Mouse (Mus musculus) stomach, embryonic 14.5 days (tissue): ENCODE measurements at regions not wholly inside any gene's neighbourhood (a gene's known extent, or its start where the extent isn't known, plus 50 kb on each side); places are given as distances from the start of the nearest gene placed in this dataset.
"Not testable (repeated sequence)": the region's sequence is repeated elsewhere in the genome, so short reads cannot be mapped to it uniquely, and the experiment has no call there.

Source experiments
- ATAC-seq: fragments of 200-750 bp; cut with Nextera tagmentation; 2 replicates; pipeline ENCODE4 v1.8.0; 2017; ENCODE audit warnings: low read depth, moderate TSS enrichment; ENCODE audit not compliant: insufficient number of reproducible peaks, insufficient read depth, low FRiP score
- H3K27ac ChIP-seq: fragments of 300-500 bp; sonication (generic); 2 replicates; pipeline ENCODE4 v1.5.1; 2014; ENCODE audit warnings: mild to moderate bottlenecking, low read length, moderate library complexity, mixed read lengths
- H3K27me3 ChIP-seq: fragments of 300-500 bp; sonication (generic); 2 replicates; pipeline ENCODE4 v1.6.1; 2014; ENCODE audit warnings: low read length, control low read depth, mixed read lengths; ENCODE audit not compliant: control insufficient read depth, insufficient read depth
- H3K36me3 ChIP-seq: fragments of 300-500 bp; sonication (generic); 2 replicates; pipeline ENCODE4 v1.6.1; 2014; ENCODE audit warnings: mild to moderate bottlenecking, control low read depth, low read length, moderate library complexity, mixed read lengths; ENCODE audit not compliant: control insufficient read depth, insufficient read depth
- H3K4me1 ChIP-seq: fragments of 300-500 bp; sonication (generic); 2 replicates; pipeline ENCODE4 v1.6.1; 2014; ENCODE audit warnings: low read length, control low read depth, mixed read lengths; ENCODE audit not compliant: control insufficient read depth, insufficient read depth
- H3K4me2 ChIP-seq: fragments of 300-500 bp; sonication (generic); replicated peaks from 2 replicates; pipeline ENCODE4 v1.6.1; 2014; ENCODE audit warnings: low read depth, low read length, control low read depth
- H3K4me3 ChIP-seq: fragments of 300-500 bp; sonication (generic); 2 replicates; pipeline ENCODE4 v1.5.1; 2014; ENCODE audit warnings: low read depth, low read length, control low read depth
- H3K9ac ChIP-seq: fragments of 300-500 bp; sonication (generic); replicated peaks from 2 replicates; pipeline ENCODE4 v1.6.1; 2014; ENCODE audit warnings: low read depth, mild to moderate bottlenecking, control low read depth, low read length, moderate library complexity, mixed read lengths
- H3K9me3 ChIP-seq: fragments of 300-500 bp; sonication (generic); 2 replicates; pipeline ENCODE4 v1.6.1; 2016; ENCODE audit warnings: low read depth, low read length, control low read depth; ENCODE audit not compliant: control insufficient read depth
- WGBS: fragments of 180-500 bp; shearing (Covaris S2); extraction: QIAGEN DNeasy Blood & Tissue Kit; methylation state at CpG from one replicate; pipeline ENCODE4 v1.1.7; 2014; 5-methylcytosine and 5-hydroxymethylcytosine counted together

DNA sequence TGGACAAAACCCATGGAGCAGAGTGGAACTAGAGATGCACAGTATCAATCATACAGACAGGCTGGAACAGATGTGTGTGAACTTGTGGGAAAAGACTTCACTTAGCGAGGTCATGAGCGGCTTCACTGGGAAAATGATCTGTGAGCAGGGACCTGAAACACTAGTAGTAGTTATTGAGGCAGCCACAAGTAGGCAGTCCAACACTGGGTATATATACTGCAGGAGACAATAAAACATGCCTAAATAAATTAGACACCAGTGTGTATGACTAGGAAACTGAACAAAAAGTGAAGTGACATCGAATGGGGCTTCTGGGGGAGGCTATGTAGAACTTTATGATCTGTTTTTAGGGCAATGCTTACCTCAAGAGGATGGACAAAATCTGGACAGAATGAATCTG lies 852.5 kb downstream of the Tbl1xr1 start:
- ATAC-seq, result no peak
- Histone ChIP-seq H3K4me1 (no peaks in the 10 kb centered on the region), H3K27me3 (no peaks in the 10 kb centered on the region), H3K9me3 (no peaks in the 10 kb centered on the region), H3K36me3 (no peaks in the 10 kb centered on the region), H3K9ac (no peak overlapping the region), H3K4me3 (no peak overlapping the region), H3K4me2 (no peak overlapping the region), H3K27ac (no peak overlapping the region)
- WGBS, result 63% methylated on average over 3 of the region's 3 CpGs

DNA sequence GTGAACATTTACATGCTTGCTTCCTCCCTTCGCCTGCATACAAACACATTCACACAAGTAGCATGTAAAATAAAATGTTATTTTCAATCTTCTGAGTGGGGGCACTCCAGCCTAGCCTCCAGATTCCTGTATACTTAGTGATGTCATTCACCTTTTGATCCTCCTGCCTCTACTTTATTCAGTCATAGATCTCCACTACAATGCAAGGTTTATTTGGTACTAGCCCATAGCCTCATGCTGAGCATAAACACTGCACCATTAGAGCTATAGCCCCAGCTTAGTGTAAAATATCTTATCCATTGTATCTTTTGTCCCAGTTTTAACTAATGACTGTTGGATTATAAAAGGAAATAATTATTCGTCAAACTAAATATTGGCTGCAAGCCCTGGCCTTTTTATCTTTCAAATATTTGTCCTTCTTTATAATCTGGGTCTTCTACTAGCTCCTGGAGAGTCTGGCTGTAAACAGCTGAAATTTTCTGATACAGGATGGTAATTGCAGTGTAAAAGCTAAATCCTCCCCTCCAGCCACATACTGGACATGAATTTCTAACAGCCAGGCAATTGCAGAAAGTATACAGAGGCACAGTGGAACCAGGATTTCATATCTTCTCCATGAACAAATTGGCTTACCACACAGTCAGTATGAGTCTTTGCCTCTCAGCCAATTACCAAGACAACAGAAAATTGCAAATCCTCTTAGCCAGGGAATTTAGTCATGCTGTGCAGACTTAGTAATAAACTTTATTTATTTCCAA lies 853.5 kb downstream of the Tbl1xr1 start:
- Histone ChIP-seq H3K36me3 (no peaks in the 10 kb centered on the region), H3K4me2 (no peak overlapping the region), H3K4me3 (no peak overlapping the region), H3K27ac (no peak overlapping the region), H3K27me3 (no peaks in the 10 kb centered on the region), H3K9me3 (no peaks in the 10 kb centered on the region), H3K9ac (no peak overlapping the region), H3K4me1 (no peaks in the 10 kb centered on the region)
- ATAC-seq, result no peak; the same call in 1 of the 2 replicates
- WGBS, result 63% methylated on average over 2 of the region's 2 CpGs

DNA sequence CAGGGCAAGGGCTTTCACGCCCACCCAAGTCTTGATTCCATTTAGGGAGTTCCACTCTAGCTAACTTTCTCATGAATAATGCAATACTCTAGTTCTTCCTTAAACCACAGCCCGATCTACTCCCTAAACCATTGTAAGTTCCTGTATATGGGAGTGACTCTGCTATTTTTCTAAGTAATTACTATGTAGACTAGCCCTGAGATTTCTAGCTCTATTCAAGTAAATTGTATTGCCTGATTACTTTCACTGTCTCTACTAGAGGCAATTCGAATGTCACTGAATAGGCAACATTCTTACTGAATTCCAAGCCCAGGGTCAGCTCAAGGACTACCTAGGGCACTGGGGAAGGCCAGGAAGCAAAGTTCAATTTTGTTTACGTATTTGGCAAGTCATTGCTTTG lies 869.2 kb downstream of the Tbl1xr1 start:
- ATAC-seq, result not testable (repeated sequence)
- WGBS, result 82% methylated on average over 4 of the region's 4 CpGs

GRCm38 (mm10) chr3:22947181-22947580 lies 870.7 kb downstream of the Tbl1xr1 start:
- no peaks in the 10 kb centered on the region for H3K9me3 ChIP-seq
- no peak overlapping the region for H3K4me3 ChIP-seq
- H3K27me3 ChIP-seq, result no peaks in the 10 kb centered on the region
- no peak overlapping the region for H3K9ac ChIP-seq
- WGBS, result 78% methylated on average over 4 of the region's 4 CpGs
- ATAC-seq, result no peak
- no peak overlapping the region for H3K27ac ChIP-seq
- H3K36me3 ChIP-seq, result no peaks in the 10 kb centered on the region
- H3K4me1 ChIP-seq, result no peaks in the 10 kb centered on the region
- H3K4me2 ChIP-seq, result no peak overlapping the region

More for the DNA sequence above, 869.2 kb downstream of the Tbl1xr1 start:
- not testable (repeated sequence) for H3K9me3 ChIP-seq, H3K4me3 ChIP-seq, H3K4me2 ChIP-seq, H3K36me3 ChIP-seq, H3K9ac ChIP-seq, H3K4me1 ChIP-seq, H3K27me3 ChIP-seq, H3K27ac ChIP-seq

DNA sequence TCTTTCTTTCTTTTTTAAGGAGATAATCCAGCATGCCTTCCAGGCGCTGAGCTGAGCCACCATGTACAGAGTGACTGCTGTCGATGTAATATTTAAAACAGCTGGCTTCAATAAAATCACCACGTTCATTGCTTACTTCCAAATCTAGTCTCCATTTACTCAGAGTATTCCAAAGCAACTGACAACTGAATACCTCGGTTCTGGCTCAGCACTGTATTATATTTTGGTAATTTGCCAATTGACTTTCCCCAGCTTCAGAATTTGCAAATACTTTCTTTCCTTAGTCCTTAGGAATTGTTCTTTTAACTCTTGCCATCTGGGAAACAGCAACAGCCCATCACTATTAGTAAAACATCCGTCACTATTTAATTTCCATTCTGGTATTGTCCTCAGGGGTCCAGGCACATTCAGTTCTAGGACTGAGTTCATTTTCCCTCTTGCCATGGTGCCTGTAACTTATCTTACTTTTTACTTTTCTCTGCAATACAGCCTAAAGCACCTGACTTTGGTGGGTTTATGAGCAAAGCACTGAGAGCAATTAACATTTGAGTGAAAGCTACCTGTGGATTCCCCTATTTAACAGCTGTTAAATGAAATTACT lies 871.8 kb downstream of the Tbl1xr1 start:
- H3K9me3 ChIP-seq, result no peaks in the 10 kb centered on the region
- no peaks in the 10 kb centered on the region for H3K27me3 ChIP-seq
- no peak overlapping the region for H3K4me3 ChIP-seq
- H3K27ac ChIP-seq, result no peak overlapping the region
- H3K36me3 ChIP-seq, result no peaks in the 10 kb centered on the region
- ATAC-seq, result no peak
- no peaks in the 10 kb centered on the region for H3K4me1 ChIP-seq
- WGBS, result 43% methylated on average over 5 of the region's 5 CpGs
- no peak overlapping the region for H3K4me2 ChIP-seq
- no peak overlapping the region for H3K9ac ChIP-seq

GRCm38 (mm10) chr3:22957422-22957821 lies 881.0 kb downstream of the Tbl1xr1 start:
- no peak overlapping the region for H3K4me2 ChIP-seq
- no peaks in the 10 kb centered on the region for H3K27me3 ChIP-seq
- no peak overlapping the region for H3K27ac ChIP-seq
- H3K4me3 ChIP-seq, result no peak overlapping the region
- H3K36me3 ChIP-seq, result no peaks in the 10 kb centered on the region
- no peaks in the 10 kb centered on the region for H3K9me3 ChIP-seq
- H3K9ac ChIP-seq, result no peak overlapping the region
- no peaks in the 10 kb centered on the region for H3K4me1 ChIP-seq
- 40% methylated on average over 1 of the region's 1 CpGs for WGBS
- ATAC-seq, result no peak

GRCm38 (mm10) chr3:22972681-22973080 lies 896.2 kb downstream of the Tbl1xr1 start:
- 80% methylated on average over 1 of the region's 1 CpGs for whole genome bisulfite sequencing
- Histone ChIP-seq H3K36me3 (no peaks in the 10 kb centered on the region), H3K9ac (no peak overlapping the region), H3K27ac (no peak overlapping the region), H3K4me2 (no peak overlapping the region), H3K4me1 (no peaks in the 10 kb centered on the region), H3K4me3 (no peak overlapping the region), H3K27me3 (no peaks in the 10 kb centered on the region), H3K9me3 (no peaks in the 10 kb centered on the region)
- no peak for ATAC-seq

GRCm38 (mm10) chr3:22976801-22977200 lies 900.3 kb downstream of the Tbl1xr1 start:
- Histone ChIP-seq H3K36me3 (no peaks in the 10 kb centered on the region), H3K4me1 (no peaks in the 10 kb centered on the region), H3K27me3 (no peaks in the 10 kb centered on the region), H3K27ac (no peak overlapping the region), H3K4me3 (no peak overlapping the region), H3K9ac (no peak overlapping the region), H3K9me3 (no peaks in the 10 kb centered on the region), H3K4me2 (no peak overlapping the region)
- no peak for ATAC-seq
- WGBS, result 74% methylated on average over 1 of the region's 1 CpGs
